Mouse (Mus musculus) olfactory bulb, adult 2 months (tissue): Measurements from ENCODE around the gene Glt6d1.

ENCODE experiments used
- CTCF ChIP-seq: fragments of 200-500 bp; IDR thresholded peaks from 2 replicates; pipeline ENCODE4 v1.5.1; 2012; ENCODE audit warnings: low read depth, mild to moderate bottlenecking, low read length, moderate library complexity; ENCODE audit not compliant: insufficient read depth
- POLR2A ChIP-seq: fragments of 200-500 bp; IDR thresholded peaks from 2 replicates; pipeline ENCODE4 v1.6.1; 2012; ENCODE audit warnings: mild to moderate bottlenecking, low read depth, low read length, moderate library complexity; ENCODE audit not compliant: insufficient read depth

- TF ChIP-seq CTCF: no peak
- TF ChIP-seq POLR2A: no peak
Observed at GRCm38 (mm10) chr2:25775991-25776390, 39.7 kb downstream of the Glt6d1 start.
